Mouse (Mus musculus) yolk sac, embryonic 10.5 days (tissue): ENCODE data around the gene Cd300a.
A peak's percentile ranks its signal among the peaks of the same experiment; 100 is the strongest.

Experiments
- DNase-seq: peaks from one replicate; pipeline ENCODE4 v3.0.0-alpha.2; 2017; ENCODE audit warnings: low spot score

Gene Cd300a

GRCm38 (mm10) chr11:114889991-114890518 lies at the start of gene Cd300a:
Gene Cd300a, plus strand, starts transcription at chr11:114890041.
- no peak for DNase-seq

- DNase-seq, result peak; percentile 23
These were observed 45.9 kb upstream of the Cd300a start for GRCm38 (mm10) chr11:114843818-114844463.

DNA sequence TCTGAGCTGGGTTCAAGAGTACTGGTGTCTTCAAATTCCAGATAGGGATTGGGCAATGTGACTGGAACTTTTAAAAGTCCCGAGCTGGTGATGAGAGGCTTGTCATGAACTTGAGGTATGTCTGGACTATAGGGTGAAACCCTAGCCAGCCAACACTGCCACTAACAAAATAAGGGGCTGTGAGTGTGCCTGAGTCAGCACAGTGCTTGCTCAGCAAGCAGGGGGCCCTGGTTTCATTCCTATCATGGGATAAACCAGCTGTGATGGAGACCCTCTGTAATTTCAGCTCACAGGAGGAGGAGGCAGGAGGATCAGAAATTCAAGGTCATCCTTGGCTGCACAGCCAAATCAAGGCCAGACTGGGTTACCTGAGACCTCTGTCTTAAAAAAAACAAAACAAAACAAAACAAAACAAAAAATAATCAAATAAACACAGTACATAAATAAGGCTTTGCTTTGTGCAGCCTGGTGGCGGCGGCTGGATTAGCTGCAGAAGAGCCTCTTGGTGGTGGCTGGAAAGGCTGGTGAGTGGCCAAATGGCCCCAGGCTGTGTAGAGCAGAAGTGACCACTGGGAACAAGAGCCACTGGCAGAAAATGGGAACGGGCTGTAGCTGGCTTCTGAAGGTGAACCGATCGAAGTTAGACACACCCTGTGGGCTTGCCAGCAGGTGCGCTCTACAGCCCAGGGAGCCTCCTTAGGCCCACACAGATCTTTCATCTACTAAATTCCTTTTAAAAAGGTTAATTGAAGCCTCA lies 45.2 kb upstream of the Cd300a start:
- no peak for DNase-seq

GRCm38 (mm10) chr11:114846336-114846735 lies 43.5 kb upstream of the Cd300a start:
- DNase-seq, result no peak

DNA sequence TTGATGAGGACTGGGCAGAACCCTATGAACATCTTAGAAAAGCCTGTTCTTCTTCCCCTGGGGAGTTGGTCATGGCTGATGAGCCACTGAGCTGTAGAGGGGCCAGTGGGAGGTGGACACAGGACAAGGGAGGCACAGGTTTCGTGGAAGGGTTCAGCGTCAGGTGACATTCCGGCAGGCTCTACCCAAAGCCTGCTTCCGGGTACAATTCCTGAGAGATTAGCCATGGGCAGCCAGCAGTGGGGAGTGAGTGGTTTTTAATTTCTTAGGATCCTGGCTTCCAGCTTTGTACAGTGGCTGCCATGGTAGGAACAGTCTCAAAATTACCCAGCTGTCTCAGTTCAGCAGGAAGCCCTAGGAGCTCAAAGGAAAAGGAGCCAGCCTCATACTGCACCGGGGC lies 42.8 kb upstream of the Cd300a start:
- no peak for DNase-seq

DNA sequence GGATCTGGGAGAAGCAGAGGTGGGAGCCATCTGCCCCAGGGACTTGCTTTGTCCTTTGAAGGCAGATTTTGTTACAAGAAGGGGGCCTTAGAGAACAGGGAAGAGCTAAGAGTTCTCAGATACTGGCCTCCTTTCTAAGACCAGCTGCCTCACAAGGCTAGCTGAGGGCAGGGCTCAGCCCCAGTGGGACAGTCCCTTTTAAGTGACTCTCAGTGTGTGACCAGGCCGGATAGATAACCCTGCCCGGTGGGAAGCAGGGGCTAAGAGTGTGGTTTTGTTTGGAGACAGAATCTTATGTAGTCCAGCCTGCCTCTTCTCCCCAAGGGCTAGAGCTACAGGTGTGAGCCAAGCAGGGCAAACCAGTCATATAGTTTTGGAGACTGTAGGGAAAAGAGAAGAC lies 40.3 kb upstream of the Cd300a start:
- DNase-seq, result no peak

DNA sequence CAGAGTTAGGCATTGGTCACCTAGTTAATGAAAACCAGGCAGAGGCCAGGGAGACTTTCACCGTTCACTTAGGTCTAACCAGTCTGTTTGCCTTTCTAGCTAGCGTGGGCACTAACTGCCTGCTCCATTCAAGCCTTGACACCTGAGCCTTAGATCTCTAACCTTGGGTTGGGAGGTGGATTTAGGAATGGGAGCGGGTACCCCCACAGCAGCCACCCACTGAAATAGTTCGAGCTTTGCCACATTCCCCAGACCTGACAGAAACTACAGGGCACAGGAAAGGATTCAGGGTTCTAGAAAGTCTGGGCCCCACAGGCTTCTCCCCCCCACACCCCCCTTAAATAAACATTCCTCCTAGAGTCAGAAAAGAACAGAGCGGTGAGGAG lies 39.8 kb upstream of the Cd300a start:
- no peak for DNase-seq

GRCm38 (mm10) chr11:114850452-114851268 lies 39.2 kb upstream of the Cd300a start, which contains the start of gene Gprc5c:
Gene Gprc5c, plus strand, starts transcription at chr11:114851152.
- DNase-seq, result peak; percentile 78

GRCm38 (mm10) chr11:114851269-114851607 lies 38.6 kb upstream of the Cd300a start:
- no peak for DNase-seq

GRCm38 (mm10) chr11:114851608-114852310 lies 38.1 kb upstream of the Cd300a start:
- DNase-seq, result peak; percentile 84

DNA sequence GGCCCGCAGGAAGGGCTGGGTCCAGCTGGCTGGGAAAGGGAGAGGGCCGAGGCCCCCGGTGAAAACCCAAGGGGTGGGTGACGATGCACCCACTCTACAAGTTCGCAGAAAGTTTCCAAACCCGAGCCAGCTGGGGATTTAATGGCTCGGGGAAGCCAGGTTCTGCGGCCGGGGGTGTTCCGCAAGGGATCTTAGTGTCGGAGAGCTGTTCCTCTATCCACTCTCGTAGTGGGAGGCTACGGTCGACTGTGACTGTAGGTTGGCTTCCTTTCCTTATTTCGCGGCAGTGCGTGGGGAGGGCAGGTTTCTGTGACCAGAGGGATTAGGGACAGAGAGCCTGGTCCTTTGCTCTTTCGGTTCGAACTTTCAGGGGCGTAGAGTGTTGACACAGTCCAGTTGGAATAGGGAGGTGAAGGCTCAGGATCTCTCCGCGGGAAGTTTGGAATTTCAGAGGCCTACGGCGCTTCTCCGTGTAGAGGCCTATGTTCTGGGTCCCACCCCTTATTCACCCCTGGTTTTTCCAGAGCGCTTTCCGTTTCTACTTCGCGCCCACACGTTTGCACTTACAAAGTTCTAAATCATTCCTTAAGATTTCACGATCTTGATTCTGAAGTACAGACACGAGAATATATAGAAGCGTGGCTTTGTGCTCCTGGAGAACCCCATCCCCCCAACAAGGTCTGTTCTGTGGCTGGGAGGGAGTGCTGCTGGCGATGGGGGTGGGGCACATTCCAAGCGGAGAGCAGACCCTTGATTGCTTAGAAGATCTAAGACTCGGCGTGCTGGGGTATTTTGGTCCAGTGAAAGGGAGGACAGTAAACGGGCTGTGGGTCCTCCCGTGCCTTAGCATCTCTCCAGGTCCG lies 37.3 kb upstream of the Cd300a start:
- DNase-seq, result peak; percentile 80

DNA sequence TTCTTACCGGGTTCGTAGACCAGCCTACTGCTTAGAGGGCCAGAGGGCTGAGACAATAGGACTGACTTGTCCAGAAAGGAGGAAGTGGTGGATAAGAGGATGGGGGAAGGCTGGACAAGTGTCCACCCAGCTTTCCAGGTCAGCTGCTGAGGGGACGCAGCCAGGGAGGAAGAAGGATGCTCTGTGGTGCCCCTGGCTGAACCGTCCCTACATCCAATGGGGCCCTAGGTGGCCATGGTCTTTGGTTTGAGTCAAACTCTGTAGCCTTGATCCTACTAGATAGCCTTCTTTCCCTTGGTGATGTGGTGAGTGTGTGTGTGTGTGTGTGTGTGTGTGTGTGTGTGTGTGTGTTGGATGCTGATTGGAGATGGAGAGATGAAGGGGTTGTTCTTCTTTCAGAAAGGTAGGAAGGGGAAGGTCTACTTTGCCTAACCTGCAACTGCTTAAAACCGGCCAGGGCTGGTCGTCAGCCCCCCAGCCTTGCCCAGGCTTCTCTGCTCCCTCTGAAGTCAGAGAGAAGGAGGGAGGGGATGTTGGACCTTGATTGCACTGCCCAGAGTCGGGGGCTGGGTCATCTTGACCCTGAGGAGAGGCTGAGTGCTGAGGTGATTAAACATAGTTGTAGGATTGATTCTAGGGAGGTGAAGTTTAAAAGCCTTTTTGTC lies 36.5 kb upstream of the Cd300a start:
- DNase-seq, result peak; percentile 29

DNA sequence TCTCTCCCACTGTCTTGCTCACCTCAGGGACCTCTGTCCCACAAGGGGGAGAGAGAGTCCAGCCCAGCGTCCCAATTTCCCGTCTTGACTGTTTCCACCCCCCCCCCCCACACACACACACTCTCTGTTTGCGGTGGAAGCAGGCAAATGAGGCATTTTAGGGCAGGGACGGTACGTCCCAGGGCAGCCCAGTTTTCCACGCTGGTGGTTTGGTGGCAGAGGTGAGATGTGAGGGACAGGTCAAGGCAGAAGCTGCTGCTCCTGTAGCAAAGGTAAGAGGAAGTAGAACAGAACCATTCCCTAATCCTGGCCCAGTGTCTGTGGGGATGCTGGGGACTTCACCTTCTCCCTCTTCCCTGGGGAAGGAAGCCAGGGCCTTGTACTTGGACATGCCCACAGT lies 35.3 kb upstream of the Cd300a start:
- DNase-seq, result no peak

GRCm38 (mm10) chr11:114856125-114856524 lies 33.7 kb upstream of the Cd300a start:
- DNase-seq, result no peak

DNA sequence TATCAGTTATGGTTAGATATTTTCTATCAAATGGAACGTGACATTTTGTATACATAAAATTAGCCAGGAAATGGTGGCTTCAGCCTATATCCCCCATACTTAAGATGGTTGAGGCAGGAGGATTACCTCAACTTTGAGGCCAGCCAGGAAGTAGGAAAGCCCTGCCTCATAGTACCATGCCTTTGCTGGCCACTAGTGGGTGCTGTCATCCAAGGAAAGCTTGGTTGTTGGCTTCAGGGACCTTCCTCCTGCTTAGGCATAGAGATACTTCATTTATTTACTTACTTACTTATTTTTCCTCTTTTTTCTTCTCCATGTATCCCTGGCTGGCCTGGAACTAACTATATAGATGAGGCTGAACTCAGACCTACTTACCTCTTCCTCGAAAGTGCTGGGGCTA lies 31.2 kb upstream of the Cd300a start:
- DNase-seq, result no peak

GRCm38 (mm10) chr11:114861057-114861456 lies 28.8 kb upstream of the Cd300a start:
- no peak for DNase-seq

DNA sequence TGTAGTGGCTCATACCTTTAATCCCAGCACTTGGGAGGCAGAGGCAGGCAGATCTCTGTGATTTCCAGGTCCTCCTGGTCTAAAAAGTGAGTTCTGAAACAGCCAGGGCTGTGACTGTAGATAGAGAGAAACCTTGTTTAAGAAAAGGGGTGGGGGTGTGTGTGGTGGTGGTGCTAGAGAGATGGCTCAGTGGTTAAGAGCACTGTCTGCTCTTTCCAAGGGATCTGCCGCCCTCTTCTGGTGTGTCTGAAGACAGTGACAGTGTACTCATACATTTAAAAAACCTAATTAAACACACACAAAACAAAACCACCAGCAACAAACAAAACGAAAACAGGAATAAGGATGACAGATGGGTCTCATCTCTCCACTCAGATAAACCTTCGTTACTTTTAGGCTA lies 27.2 kb upstream of the Cd300a start:
- no peak for DNase-seq

DNA sequence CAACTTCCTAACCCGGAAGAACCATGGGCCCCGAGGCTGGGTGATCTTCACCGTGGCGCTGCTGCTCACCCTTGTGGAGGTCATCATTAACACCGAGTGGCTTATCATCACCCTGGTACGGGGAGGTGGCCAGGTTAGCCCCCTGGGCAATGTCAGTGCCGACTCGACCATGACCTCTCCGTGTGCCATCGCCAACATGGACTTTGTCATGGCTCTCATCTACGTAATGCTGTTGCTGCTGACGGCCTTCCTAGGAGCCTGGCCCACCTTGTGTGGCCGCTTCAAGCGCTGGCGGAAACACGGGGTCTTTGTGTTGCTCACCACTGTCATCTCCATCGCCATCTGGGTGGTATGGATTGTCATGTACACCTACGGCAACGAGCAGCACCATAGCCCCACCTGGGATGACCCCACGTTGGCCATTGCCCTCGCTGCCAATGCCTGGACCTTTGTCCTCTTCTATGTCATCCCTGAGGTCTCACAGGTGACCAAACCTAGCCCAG lies 25.9 kb upstream of the Cd300a start:
- no peak for DNase-seq

DNA sequence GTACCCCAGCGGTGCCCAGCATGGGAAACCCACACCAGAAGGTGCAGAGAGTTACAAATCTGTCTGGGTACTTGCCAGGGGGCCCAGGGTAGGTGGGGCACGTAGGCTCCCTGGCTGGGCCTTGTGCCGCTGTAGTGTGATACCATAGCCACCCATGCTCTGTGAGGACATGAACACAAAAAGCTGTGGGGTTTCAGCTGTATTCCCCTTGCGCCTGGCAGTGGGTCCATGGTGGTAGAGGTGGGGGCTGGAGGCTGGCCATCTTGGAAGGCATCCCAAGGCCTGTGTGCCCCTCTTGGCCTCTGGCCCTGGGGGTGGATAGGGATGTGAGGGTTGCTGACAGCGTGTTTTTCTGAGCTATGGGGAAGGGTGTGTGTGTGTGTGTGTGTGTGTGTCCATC lies 23.8 kb upstream of the Cd300a start:
- no peak for DNase-seq
